In genomic region chr11:19020951-19021710, GRCm38 (mm10) we compare ENCODE assay signal across 8 mouse cellular contexts. TPM values are rescaled to one million over a fixed set of nuclear protein-coding genes. Genes with fewer than 3 reads are reported as not detected.
DNase-seq lines count a peak whose midpoint lies in the region; ATAC-seq lines count a peak whose summit lies in the region.

No protein-coding gene starts in this region.

- peak overlapping the region; percentile 84 for H3K4me3 ChIP-seq in heart, embryonic 13.5 days
- peak overlapping the region; percentile 58 for H3K4me3 ChIP-seq in limb, embryonic 13.5 days

- no peaks in the 10 kb centered on the region for H3K36me3 ChIP-seq in heart, embryonic 13.5 days
- H3K36me3 ChIP-seq in limb, embryonic 13.5 days = no peaks in the 10 kb centered on the region

- peak overlapping the region; percentile 100 for H3K27ac ChIP-seq in heart, embryonic 13.5 days (replicated peaks)
- H3K27ac ChIP-seq in limb, embryonic 13.5 days = no peak overlapping the region

- peak overlapping the region; percentile 100 for H3K9ac ChIP-seq in heart, embryonic 13.5 days
- H3K9ac ChIP-seq in limb, embryonic 13.5 days = 0 out of 2 replicates have a peak overlapping the region, but pooled peaks have one; percentile 39

- DNase-seq in ovary, postnatal 36 days (ENCODE audit: low spot score) = peak; percentile 44
- no peak for DNase-seq in ovary, adult 18-20 months (ENCODE audit: low spot score)
- DNase-seq in cerebellum, adult 9-11 months = peak; percentile 76
- peak; percentile 66 for DNase-seq in neural tube, embryonic 10.5 days (ENCODE audit: extremely low spot score, low spot score)
- no peak for DNase-seq in gastrocnemius, postnatal 25 days
- DNase-seq in frontal cortex, postnatal 14 days (ENCODE audit: low spot score in 2 of 2) = no peak

- peaks cover 35% of the 10 kb centered on the region for H3K4me1 ChIP-seq in heart, embryonic 13.5 days
- 0 out of 2 replicates have a peak, but pooled peaks cover 7% of the 10 kb centered on the region for H3K4me1 ChIP-seq in limb, embryonic 13.5 days

- H3K4me2 ChIP-seq in heart, embryonic 13.5 days = peak overlapping the region; percentile 70
- H3K4me2 ChIP-seq in limb, embryonic 13.5 days (replicated peaks) = peak overlapping the region; percentile 83

- no peaks in the 10 kb centered on the region for H3K9me3 ChIP-seq in heart, embryonic 13.5 days
- no peaks in the 10 kb centered on the region for H3K9me3 ChIP-seq in limb, embryonic 13.5 days

- no peak for ATAC-seq in heart, embryonic 13.5 days (ENCODE audit: extremely low read depth, insufficient number of reproducible peaks, low FRiP score, low TSS enrichment)
- peak; percentile 9; the same call in 1 of the 2 replicates for ATAC-seq in limb, embryonic 13.5 days (ENCODE audit: low FRiP score, low read depth)

- no peaks in the 10 kb centered on the region for H3K27me3 ChIP-seq in heart, embryonic 13.5 days (replicated peaks)
- H3K27me3 ChIP-seq in limb, embryonic 13.5 days = peaks cover 73% of the 10 kb centered on the region

- WGBS in heart, embryonic 13.5 days = 5% methylated on average over 28 of the region's 28 CpGs
- WGBS in limb, embryonic 13.5 days = 2% methylated on average over 28 of the region's 28 CpGs

RNA-seq across cellular contexts. Expression of gene Meis1, which starts 2.3 kb away (rescaled TPM):
- 65.4 and 68.5 TPM in 2 replicates for polyA plus RNA-seq in heart, embryonic 13.5 days (2015; fragmentation: Nextera tagmentation; extraction: Ambion mirVana)
- polyA plus RNA-seq in limb, embryonic 13.5 days (2015; fragmentation: Nextera tagmentation; extraction: Ambion mirVana) = 20.9 and 24.5 TPM in 2 replicates
- total RNA-seq in gastrocnemius, postnatal 25 days (2021) = 1 to 10 TPM; 2.7 to 4.0 TPM

Comparison
In these comparisons a context has a peak if more than half of its experiments do, and no peak if none do; other contexts are left out.
1. DNase-seq: peak in ovary, postnatal 36 days (single experiment), cerebellum, adult 9-11 months (single experiment) and neural tube, embryonic 10.5 days (single experiment); none in ovary, adult 18-20 months (single experiment), gastrocnemius, postnatal 25 days (single experiment) and frontal cortex, postnatal 14 days (0 of 2).